Mouse (Mus musculus) megakaryocyte, embryonic 14.5 days (primary cell): ENCODE measurements around the gene Snx29.

ENCODE experiments used
- FLI1 ChIP-seq: IDR thresholded peaks from 2 replicates; pipeline ENCODE4 v1.6.1; 2012; ENCODE audit warnings: low read length, inconsistent platforms, mixed read lengths
- GATA1 ChIP-seq: IDR thresholded peaks from 3 replicates; pipeline ENCODE4 v1.6.1; 2012; ENCODE audit warnings: mixed read lengths, low read length, inconsistent platforms, borderline replicate concordance

DNA sequence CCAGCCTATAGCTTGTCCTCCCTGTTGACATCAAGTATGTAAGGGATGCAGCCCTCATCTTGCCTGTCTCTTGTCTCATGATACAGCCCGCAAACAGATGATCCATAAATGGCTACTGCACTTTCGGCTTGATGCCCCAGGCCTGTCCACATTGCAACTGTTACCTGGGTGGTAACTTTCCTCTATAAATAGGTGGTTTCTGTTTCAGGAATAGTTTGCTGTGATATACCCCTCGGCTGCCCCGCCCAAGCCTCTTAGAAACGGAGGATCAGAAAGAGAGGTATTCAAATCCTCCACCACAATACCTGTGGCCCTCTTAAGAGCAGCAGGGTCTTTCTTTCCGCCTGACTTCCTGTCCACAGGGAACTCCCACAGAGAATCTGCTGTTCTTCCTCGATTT is 9.2 kb upstream of the Snx29 start, which contains the start of gene Tnfrsf17:
- TF ChIP-seq FLI1 (no peak), GATA1 (no peak)
